Mouse (Mus musculus) adrenal gland, postnatal 10 days (tissue): Measurements from ENCODE around the gene Asxl2. TPM values are rescaled to one million over a fixed set of nuclear protein-coding genes. Genes with fewer than 3 reads are reported as not detected.

ENCODE experiments used
- DNase-seq: peaks from one replicate; pipeline ENCODE4 v3.0.0; 2021; ENCODE audit warnings: mixed read lengths
- total RNA-seq, 2 experiments: library from RNA; stranded (reverse); gene quantifications; 2 replicates each; pipeline ENCODE4 v1.2.3; 2021

Gene Asxl2
- total RNA-seq, 2 experiments from 2014 or later = 31.6 to 37.7 TPM

DNA sequence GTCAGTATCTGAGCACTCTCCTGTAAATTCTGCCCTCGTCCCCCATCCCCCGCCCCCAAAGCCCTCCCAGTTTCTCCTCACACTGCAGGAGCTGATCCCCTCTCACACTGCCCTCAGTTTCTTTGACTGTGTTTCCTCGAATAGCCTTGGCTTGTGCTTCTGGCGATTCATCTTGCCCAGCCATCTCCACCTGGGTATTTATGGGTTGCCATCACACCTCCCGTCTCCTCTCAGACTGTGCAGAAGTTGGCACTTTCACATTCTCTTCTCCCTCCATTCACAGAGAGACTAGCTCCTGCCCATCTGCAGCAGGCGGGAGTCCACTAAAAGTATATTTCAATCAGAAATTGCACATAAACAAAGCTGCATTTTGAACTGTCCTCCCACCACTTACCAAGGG lies 120.1 kb downstream of the Asxl2 start:
- DNase-seq = no peak

DNA sequence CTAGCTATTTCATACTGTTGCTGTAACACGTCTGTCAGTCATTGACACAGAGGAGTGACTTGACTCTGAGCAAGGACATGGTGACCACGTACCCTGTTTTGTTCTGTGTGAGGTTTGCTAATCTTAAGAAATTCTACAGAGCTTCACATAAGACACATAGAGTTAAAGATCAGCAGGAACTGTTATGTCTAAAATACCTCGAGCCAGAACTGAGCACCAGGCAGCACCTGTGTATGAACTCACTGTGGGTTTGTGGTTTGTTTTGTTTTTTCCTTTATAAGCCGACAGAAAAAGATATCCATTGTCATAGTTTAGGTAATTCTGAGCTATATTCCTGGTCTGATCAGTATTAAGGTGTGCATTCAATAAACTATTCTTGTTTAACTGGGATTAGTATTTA lies 120.8 kb downstream of the Asxl2 start:
- no peak for DNase-seq

DNA sequence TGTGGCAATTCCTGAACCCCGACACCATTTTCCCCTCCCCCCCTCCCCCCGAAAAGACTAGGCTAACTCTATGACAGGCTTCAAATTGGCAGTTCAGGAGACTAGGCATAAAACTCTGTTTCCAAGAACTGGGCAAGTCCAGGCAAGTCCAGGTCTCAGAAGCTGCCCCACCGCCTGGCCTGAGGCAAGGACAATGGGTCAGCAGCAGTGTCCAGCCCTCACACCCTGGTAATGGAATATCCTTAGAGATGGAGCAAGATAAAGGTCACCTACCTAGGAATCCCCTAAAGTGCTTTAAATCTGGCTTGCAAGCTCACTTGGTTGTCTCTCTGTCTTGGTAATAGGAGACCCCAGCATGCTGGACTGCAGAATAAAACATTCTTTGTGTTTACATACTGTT lies 121.3 kb downstream of the Asxl2 start:
- no peak for DNase-seq

DNA sequence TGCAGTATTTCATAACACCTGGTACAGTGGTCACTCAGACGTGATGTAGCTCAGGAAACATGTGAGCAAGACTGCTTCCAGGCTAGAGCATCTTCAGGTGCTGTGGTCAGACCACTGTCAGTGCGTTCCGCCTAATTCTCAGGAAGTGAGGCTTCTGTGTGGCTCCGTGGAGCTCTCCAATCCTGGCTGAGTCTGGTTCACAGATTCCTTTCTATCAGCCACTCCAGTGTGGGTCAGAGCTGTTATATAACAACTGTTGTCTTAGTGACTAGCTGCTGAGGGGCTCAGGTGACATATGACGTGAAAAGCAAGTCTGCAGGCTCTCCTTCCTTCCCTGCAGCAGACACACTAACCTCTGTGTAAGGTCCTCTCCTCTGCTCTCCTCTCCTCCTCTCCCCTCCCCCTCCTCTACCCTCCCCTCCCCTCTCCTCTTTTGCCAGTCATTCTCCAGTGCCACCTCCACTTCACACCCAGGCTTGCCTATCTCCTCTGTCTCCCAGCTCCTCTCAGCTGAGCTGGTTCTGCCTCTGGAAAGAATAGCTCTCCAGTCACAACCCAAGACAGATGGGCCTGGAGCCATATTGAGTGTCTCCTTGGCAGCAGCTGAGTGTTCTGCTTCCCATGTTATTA lies 122.0 kb downstream of the Asxl2 start:
- DNase-seq = no peak

DNA sequence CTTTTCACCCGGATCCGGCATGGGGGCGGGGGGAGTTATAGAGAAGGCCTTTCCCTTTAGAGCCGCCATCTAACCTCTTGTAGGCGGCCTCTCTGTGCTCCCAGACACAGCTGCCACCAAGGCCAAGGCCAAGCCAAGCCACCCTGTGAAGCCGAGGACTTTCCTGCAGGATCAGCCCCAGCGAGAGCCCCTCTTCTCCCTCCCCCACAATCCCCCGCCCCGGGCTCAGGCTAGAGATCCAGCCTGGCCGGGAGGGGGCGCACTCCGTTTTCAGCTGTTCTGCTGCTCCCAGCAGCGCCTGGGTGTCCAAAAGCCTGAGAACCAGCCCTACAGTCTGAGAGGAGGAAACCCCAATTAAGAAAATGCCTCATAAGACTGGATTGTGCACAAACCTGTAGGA lies 123.6 kb downstream of the Asxl2 start:
- DNase-seq = peak; percentile 70

Other genes starting within 250 kb of the Asxl2 start
- gene Rab10, start 116.9 kb upstream of the Asxl2 start, total RNA-seq = 100 to 1,000 TPM; 145 to 155 TPM
- 10 to 100 TPM; 13.2 to 18.5 TPM for gene Kif3c, start 61.7 kb upstream of the Asxl2 start, total RNA-seq
- 10 to 100 TPM; 23.8 to 25.3 TPM for gene Dtnb, start 145.5 kb downstream of the Asxl2 start, total RNA-seq